Mouse (Mus musculus) heart, embryonic 10.5 days (tissue): ENCODE data around the gene Stox1. TPM values are rescaled to one million over a fixed set of nuclear protein-coding genes. Genes with fewer than 3 reads are reported as not detected.
"Not testable (repeated sequence)": the region's sequence is repeated elsewhere in the genome, so short reads cannot be mapped to it uniquely, and the experiment has no call there.

Experiments
- DNase-seq: peaks from one replicate; pipeline ENCODE4 v3.0.0-alpha.2; 2017; ENCODE audit warnings: low spot score
- H3K27ac ChIP-seq: fragments of 300-500 bp; sonication (generic); 2 replicates; pipeline ENCODE4 v1.5.1; 2016; ENCODE audit warnings: mild to moderate bottlenecking
- H3K27me3 ChIP-seq: fragments of 300-500 bp; sonication (generic); 2 replicates; pipeline ENCODE4 v1.6.1; 2016; ENCODE audit warnings: mild to moderate bottlenecking; ENCODE audit not compliant: poor library complexity, insufficient read depth, severe bottlenecking
- H3K36me3 ChIP-seq: fragments of 300-500 bp; sonication (generic); 2 replicates; pipeline ENCODE4 v1.6.1; 2016; ENCODE audit warnings: mild to moderate bottlenecking, moderate library complexity
- H3K4me1 ChIP-seq: fragments of 300-500 bp; sonication (generic); 2 replicates; pipeline ENCODE4 v1.6.1; 2016; ENCODE audit warnings: mild to moderate bottlenecking
- H3K4me3 ChIP-seq: fragments of 300-500 bp; sonication (generic); 2 replicates; pipeline ENCODE4 v1.5.1; 2016; ENCODE audit warnings: mild to moderate bottlenecking, moderate library complexity
- H3K9me3 ChIP-seq: fragments of 300-500 bp; sonication (generic); 2 replicates; pipeline ENCODE4 v1.6.1; 2016; ENCODE audit warnings: mild to moderate bottlenecking, moderate library complexity
- WGBS: fragments of 180-500 bp; shearing (Covaris S2); methylation state at CpG from one replicate; pipeline ENCODE4 v1.1.7; 2016; 5-methylcytosine and 5-hydroxymethylcytosine counted together
- polyA plus RNA-seq: library from polyadenylated mRNA; unstranded; fragments of >200 nt; fragmentation: Nextera tagmentation; extraction: Ambion mirVana; gene quantifications from 2 replicates; pipeline ENCODE4 v1.2.1, GENCODE M21; 2016

Gene Stox1
- polyA plus RNA-seq: 0.83 and 2.2 TPM in 2 replicates

DNA sequence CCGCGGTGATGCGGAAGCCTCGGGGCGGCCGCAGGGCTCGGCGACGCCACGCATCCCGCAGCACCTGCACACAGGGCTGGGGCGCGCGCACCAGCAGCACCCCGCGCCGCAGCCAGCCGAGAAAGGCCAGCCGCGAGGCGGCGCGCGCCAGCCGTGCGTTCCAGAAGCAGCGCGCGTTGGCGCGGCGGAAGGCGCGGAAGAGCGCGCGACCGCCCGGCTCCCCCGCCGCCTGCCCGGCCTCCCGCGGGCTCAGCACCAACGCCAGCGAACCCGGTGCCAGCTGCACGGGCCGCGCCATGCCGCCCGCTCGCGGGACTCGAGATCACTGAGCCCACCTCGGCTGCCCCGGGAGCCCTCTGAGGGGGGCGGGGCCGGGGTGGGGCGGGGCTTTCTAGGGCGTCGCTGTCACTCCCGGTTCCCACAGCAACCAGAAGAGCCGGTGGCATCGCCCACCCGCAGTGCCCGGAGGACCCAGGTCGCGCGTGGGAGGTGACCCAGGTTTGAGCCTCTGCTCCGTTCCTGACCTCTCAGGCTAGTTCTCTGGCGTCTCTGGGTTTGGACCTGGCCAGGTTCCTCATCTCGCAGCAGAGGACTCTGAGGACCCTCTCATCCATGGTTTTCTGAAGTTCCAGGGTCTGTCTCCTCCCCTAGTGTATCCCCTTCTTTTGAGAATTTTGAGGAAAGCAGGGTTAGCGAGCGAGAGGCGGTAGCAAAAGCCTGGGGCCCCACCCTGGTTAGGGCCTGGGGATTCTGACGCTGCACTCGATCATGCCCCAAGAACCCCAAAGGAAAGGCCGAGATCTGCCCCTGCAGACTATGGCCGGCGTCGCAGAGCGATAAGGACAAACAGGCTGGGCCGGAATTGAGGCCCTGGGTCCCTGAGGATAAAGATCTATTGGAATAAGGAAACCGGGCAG is at the start of gene Stox1:
Stox1 (minus strand) TSS at position 358 of the 917 bp plus-strand sequence.
- Histone ChIP-seq H3K4me1 (peaks cover 12% of the 10 kb centered on the region; the same call in 1 of the 2 replicates), H3K27me3 (peaks cover 37% of the 10 kb centered on the region), H3K4me3 (peak within 1 kb of the TSS; percentile 82), H3K27ac (peak within 1 kb of the TSS; percentile 76), H3K36me3 (no peaks in the 10 kb centered on the region), H3K9me3 (no peaks in the 10 kb centered on the region)
- WGBS: 2% methylated on average over 85 of the region's 85 CpGs
- DNase-seq: peak; percentile 79

DNA sequence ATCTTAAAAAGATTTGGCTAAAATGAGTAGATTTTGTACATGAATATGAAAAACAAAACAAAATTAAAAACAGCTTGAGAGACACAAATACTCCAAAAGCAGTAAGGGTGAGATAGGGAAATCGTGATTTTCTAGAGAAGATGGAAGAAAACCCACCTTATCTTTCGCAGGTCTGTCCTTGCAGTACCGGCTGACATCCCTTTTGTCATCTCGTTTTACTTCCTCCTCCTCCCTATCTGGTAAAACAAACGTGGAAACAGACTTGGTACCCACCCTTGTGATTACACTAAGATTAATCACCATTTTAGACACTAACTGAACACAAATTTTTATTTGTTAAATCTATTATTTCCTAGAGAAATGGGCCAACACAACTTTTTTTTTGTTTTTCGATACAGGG is 24.9 kb upstream of the Stox1 start:
- WGBS: 78% methylated on average over 6 of the region's 6 CpGs
- H3K4me3 ChIP-seq: no peak overlapping the region
- no peaks in the 10 kb centered on the region for H3K27me3 ChIP-seq

DNA sequence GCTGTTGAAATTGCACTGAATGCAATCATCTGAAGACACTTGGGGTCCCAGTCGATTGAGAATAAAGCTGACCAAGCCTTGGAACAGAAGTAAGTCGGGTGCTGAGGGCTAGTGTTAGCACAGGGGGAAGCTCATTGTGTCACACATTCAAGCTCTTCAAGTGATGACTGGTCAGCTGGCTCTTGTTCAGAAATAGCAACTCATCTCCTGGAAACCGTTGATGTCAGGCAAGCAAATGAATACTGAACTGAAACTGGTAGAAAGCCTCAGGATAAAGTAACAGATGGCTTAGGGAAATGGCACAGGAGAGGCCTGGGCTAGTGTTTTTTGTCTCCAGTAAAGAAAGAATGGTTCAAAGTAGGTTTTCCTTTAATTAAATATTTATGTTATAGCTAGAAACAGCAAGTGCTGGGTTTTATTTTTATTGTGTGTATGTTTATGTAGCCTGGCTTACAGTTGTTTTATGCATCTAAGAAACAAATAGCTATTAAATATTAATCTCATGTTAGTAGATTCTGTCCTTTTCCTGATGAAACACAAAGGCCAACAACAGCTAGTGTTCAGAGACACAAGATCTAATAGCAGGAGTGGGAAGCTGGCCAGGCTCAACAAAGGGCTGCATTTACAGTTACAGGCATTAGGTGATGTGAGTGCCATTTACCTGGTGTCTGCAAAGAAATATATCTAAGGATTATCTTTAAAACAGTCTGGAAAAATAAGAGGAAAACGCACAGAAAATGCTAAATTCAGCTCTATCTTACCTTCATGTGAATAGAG is 14.2 kb upstream of the Stox1 start:
- H3K27ac ChIP-seq: peak overlapping the region; percentile 43; the same call in 1 of the 2 replicates
- WGBS: 53% methylated on average over 4 of the region's 4 CpGs
- no peak overlapping the region for H3K4me3 ChIP-seq
- H3K9me3 ChIP-seq: no peaks in the 10 kb centered on the region
- H3K36me3 ChIP-seq: peaks cover 57% of the 10 kb centered on the region
- no peaks in the 10 kb centered on the region for H3K27me3 ChIP-seq
- H3K4me1 ChIP-seq: peaks cover 13% of the 10 kb centered on the region
- DNase-seq: no peak

More for the DNA sequence above, 24.9 kb upstream of the Stox1 start:
- no peak for DNase-seq
- H3K27ac ChIP-seq: no peak overlapping the region
- no peaks in the 10 kb centered on the region for H3K9me3 ChIP-seq
- no peaks in the 10 kb centered on the region for H3K4me1 ChIP-seq
- H3K36me3 ChIP-seq: peaks cover 96% of the 10 kb centered on the region

DNA sequence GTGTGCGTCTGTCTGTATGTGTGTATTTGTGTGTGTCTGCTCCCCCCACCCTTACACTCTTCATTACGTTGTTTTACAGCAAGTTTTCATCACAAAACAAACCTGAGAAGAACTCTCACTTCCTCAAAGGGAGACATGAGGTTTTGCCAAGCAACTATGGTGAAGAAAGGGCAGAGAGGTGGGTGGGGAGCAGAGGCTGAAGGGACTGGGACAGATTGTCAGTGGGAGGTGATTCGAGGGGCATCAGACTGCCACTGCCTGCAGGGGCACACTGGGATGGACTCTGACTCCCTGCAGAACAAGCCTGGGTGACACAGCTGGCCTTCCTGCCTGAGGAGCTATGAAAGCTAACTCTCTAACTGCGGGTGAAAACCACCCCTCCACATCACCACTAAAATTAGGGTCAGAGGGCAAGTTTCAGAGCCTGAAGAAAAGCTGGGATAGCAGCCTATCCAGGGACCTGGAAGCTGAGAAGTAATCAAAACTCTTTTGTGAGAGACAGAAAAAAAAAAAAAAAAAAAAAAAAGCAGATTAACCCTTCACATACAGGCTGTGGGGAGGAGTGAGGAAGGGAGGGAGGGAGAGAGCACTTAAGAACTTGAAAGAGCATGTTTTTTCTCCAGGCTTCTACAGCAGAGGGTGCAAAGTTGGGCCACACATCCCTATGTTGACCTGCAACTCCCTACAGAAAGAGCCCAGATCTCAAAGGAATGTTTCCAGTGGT is 11.2 kb upstream of the Stox1 start:
- Histone ChIP-seq H3K4me1 (peaks cover 13% of the 10 kb centered on the region), H3K4me3 (no peak overlapping the region), H3K36me3 (peaks cover 27% of the 10 kb centered on the region), H3K27ac (no peak overlapping the region), H3K27me3 (no peaks in the 10 kb centered on the region), H3K9me3 (no peaks in the 10 kb centered on the region)
- WGBS: 51% methylated on average over 4 of the region's 4 CpGs
- no peak for DNase-seq

DNA sequence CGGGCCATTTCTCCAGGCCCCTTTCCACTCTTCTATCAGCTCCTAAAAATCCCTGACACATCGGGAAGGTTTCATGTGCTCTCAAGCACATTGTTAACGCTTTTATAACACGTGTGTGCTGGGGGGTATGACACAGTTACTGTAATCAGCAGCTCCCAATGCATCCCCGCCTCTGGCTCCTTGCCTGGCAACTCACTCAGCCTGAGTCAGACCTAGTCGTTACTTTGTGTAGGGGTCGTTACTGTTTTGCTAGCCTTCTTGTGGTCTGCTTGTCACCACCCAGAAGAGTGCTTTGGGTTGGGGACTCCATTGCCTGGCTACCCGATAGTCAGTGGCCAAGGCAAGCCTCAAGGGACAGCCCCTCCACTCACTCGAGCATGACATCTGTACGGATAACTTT is 4.9 kb upstream of the Stox1 start:
- H3K36me3 ChIP-seq: no peaks in the 10 kb centered on the region
- peaks cover 7% of the 10 kb centered on the region; the same call in 1 of the 2 replicates for H3K27me3 ChIP-seq
- DNase-seq: no peak
- no peaks in the 10 kb centered on the region for H3K9me3 ChIP-seq
- 0 out of 2 replicates have a peak, but pooled peaks cover 3% of the 10 kb centered on the region for H3K4me1 ChIP-seq
- H3K4me3 ChIP-seq: no peak overlapping the region
- no peak overlapping the region for H3K27ac ChIP-seq
- WGBS: 69% methylated on average over 10 of the region's 10 CpGs

DNA sequence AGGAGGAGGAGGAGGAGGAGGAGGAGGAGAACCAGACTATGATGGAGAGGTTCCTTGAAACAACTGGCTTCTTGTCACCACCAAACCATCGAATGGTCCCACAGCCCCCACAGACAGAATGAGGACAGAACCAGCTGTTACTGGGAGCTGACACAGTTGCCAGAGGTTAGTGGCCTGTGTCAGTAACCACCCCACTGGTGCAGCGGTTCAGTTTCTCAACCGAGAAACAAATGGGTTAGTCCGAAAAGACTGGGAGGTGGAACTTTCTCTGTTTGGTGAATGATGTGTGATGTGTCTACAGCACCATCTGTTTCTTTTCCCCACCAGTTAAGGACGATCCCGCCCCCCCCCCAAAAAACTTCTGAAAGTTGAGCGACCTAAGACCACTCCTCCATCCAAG is 992 bp downstream of the Stox1 start:
- 22% methylated on average over 7 of the region's 7 CpGs for WGBS
- Histone ChIP-seq H3K27me3 (peaks cover 37% of the 10 kb centered on the region), H3K9me3 (no peaks in the 10 kb centered on the region), H3K36me3 (no peaks in the 10 kb centered on the region), H3K4me3 (peak overlapping the region; percentile 82; the same call in 1 of the 2 replicates), H3K27ac (no peak overlapping the region), H3K4me1 (peaks cover 12% of the 10 kb centered on the region; the same call in 1 of the 2 replicates)
- DNase-seq: no peak

DNA sequence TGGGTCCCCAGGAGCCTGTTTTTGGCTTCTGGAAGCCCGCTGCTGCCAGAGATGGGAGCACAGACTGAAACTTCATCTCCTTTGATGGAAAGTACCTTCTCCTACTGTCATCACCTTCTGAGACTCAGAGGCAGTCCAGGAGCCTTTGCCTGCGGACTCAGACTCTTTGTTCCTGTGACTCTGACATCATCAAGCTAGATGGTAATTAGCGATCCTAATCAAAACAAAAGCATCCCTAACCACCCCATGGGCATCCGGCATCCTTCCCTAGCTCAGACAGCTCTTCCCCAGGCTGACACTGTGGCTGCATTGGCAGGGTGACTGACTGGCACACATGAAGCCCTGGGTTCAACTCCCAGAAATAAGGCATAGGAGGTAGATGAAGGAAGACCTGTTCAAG is 3.2 kb downstream of the Stox1 start:
- H3K27ac ChIP-seq: no peak overlapping the region
- H3K4me1 ChIP-seq: peaks cover 12% of the 10 kb centered on the region; the same call in 1 of the 2 replicates
- H3K4me3 ChIP-seq: no peak overlapping the region
- no peak for DNase-seq
- peaks cover 37% of the 10 kb centered on the region for H3K27me3 ChIP-seq
- H3K36me3 ChIP-seq: no peaks in the 10 kb centered on the region
- H3K9me3 ChIP-seq: no peaks in the 10 kb centered on the region
- 14% methylated on average over 4 of the region's 4 CpGs for WGBS

DNA sequence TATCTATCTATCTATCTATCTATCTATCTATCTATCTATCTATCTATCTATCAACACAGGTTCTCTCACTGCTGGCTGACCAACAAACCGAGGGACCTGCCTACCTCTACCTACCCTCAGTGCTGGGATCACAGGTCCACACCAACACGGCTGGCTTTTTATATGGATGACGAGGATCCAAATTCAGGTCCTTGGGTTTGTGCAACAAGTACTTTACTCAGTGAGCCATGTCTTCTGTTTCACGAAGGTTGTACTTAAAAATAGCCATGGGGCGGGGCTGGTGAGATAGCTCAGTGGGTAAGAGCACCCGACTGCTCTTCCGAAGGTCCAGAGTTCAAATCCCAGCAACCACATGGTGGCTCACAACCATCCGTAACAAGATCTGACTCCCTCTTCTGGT is 5.4 kb downstream of the Stox1 start:
- H3K9me3 ChIP-seq, H3K36me3 ChIP-seq, H3K4me1 ChIP-seq, H3K27ac ChIP-seq, H3K4me3 ChIP-seq: not testable (repeated sequence)
- DNase-seq: peak; percentile 54
- peaks cover 31% of the 10 kb centered on the region for H3K27me3 ChIP-seq
- WGBS: 82% methylated on average over 8 of the region's 8 CpGs

DNA sequence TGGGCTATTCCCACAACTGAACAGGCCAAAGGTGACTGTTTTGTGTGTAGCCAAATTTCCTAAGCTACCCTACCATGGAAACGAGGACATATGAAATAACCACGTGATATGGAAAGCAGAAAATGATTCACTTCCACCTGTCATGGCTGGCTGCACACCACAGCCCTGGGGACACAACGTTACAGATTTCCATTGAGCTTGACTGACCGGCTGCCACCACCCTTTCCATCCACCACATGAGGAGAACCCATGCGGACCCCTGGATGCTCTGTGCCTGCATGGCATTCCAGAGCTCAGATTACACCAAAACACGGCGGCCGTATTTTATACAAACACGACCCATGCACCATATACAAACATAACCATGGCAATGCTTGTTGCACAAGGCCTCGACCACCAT is 12.5 kb downstream of the Stox1 start:
- 77% methylated on average over 10 of the region's 10 CpGs for WGBS
- Histone ChIP-seq H3K4me1 (no peaks in the 10 kb centered on the region), H3K27me3 (no peaks in the 10 kb centered on the region), H3K27ac (no peak overlapping the region), H3K36me3 (no peaks in the 10 kb centered on the region), H3K4me3 (no peak overlapping the region), H3K9me3 (no peaks in the 10 kb centered on the region)
- DNase-seq: no peak

DNA sequence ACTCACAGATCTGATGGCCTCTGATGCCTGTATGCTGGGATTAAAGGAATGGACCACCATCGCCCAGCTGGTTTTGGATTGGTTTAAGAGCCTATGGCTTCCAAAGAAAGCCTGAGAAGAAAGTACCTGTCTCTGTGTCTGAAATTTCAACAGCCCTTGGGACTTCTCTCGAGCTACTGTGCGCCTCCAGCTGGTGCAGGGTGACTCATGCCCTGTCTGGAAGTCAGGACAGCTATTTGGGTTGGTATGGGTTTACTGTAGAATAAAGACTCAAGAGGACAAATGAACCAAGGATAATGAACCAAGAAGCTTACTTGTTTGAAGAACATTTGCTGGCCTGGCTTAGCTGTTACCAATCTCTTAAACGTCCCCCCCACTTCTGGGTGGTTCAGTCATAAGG is 22.3 kb downstream of the Stox1 start:
- no peaks in the 10 kb centered on the region for H3K36me3 ChIP-seq
- no peaks in the 10 kb centered on the region for H3K4me1 ChIP-seq
- H3K27ac ChIP-seq: no peak overlapping the region
- H3K4me3 ChIP-seq: no peak overlapping the region
- 70% methylated on average over 4 of the region's 4 CpGs for WGBS
- no peak for DNase-seq
- no peaks in the 10 kb centered on the region for H3K9me3 ChIP-seq
- H3K27me3 ChIP-seq: no peaks in the 10 kb centered on the region

DNA sequence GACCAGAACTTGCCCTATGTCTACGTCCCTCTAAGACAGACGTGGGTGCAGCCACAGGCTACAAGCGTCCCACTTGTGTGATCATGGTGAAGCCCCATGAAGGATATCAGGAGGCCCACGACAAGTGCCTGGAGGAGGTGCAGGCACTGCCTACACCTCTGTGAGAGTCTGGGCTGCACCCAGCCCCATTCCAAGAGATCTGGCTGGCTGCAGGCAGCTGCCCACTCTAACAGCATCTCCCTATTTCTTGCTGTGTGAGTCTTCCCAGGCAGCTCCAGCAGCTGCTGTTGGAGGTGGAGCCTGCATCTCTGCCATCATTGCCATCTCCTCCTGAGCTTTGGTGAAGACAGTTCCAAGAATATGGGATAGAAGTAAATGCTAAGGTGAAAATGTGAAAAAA is 23.5 kb downstream of the Stox1 start:
- no peaks in the 10 kb centered on the region for H3K36me3 ChIP-seq
- H3K27me3 ChIP-seq: no peaks in the 10 kb centered on the region
- H3K27ac ChIP-seq: no peak overlapping the region
- H3K4me1 ChIP-seq: no peaks in the 10 kb centered on the region
- no peak overlapping the region for H3K4me3 ChIP-seq
- H3K9me3 ChIP-seq: no peaks in the 10 kb centered on the region
- 73% methylated on average over 4 of the region's 4 CpGs for WGBS
- no peak for DNase-seq

DNA sequence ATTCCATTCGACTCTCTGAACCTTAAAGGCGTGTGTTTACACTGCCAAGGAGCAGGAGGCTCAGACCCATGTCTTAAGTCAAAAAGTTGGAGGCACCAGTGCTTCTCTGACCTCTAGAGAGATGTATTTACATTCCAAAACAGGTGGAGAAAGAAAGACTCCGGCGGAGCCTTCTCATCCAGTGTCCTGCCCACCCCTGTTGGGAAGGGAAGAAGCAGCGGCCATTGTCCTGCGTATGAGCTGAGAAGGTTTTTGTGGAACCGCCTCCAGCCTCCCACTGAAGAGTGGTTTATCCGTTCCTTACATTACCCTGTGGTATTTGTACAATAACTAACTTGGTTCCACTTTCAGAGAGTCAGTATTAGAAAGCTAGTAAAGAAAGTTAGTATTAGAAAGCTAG is 33.2 kb downstream of the Stox1 start:
- H3K27ac ChIP-seq: no peak overlapping the region
- no peaks in the 10 kb centered on the region for H3K9me3 ChIP-seq
- 62% methylated on average over 8 of the region's 8 CpGs for WGBS
- H3K27me3 ChIP-seq: no peaks in the 10 kb centered on the region
- DNase-seq: no peak
- H3K4me3 ChIP-seq: no peak overlapping the region
- H3K4me1 ChIP-seq: no peaks in the 10 kb centered on the region
- no peaks in the 10 kb centered on the region for H3K36me3 ChIP-seq
